Mouse (Mus musculus) right cerebral cortex, adult 18-20 months (tissue): ENCODE measurements around the gene Frmpd3.
A peak's percentile ranks its signal among the peaks of the same experiment; 100 is the strongest.

Experiments used
- DNase-seq: peaks from one replicate; pipeline ENCODE4 v3.0.0; 2022; ENCODE audit warnings: mixed read lengths

Frmpd3 gene

GRCm38 (mm10) chrX:140456751-140457491 is 114.9 kb downstream of the Frmpd3 start:
- peak; percentile 8 for DNase-seq

DNA sequence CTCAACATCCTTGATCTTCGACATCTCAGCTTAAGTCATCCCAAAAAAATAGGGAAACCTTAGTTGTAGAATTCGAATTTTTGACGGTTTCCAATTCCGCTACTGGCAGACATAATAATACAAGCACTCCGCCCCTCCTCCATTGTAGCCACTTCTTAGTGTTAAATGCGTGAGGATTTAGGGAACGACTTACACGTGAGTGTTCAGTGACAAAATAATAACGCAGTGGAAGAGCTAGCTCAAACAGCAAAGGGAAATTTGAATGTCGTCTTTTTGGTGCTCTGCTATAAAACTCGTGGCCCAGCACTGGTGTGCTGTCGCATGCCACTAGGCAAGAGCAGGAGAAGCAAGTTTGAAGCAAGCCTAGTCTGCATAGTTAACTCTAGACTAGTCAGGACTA is 115.4 kb downstream of the Frmpd3 start:
- DNase-seq, result no peak

GRCm38 (mm10) chrX:140478231-140478630 is 136.2 kb downstream of the Frmpd3 start:
- DNase-seq, result no peak

GRCm38 (mm10) chrX:140479171-140479570 is 137.1 kb downstream of the Frmpd3 start:
- DNase-seq, result peak; percentile 9
